Mouse (Mus musculus): Measurements from ENCODE around the gene Wnt6. TPM values are rescaled to one million over a fixed set of nuclear protein-coding genes. Genes with fewer than 3 reads are reported as not detected.
A peak's percentile ranks its signal among the peaks of the same experiment; 100 is the strongest.

The Wnt6 gene
- total RNA-seq (2021) (1 to 10 TPM; 2.3 to 5.7 TPM), polyA plus RNA-seq (2012; rRNA removed) (11.5 and 17.1 TPM in 2 replicates)
- long read RNA-seq, transcript Wnt6-201 (4 exons, 2,071 nt), result major isoform, 8 of 8 reads
- long read RNA-seq, partial matches to known transcripts, result 0 of 8 reads
- long read RNA-seq, other reads (novel, unspliced or antisense), result 0 of 8 reads

DNA sequence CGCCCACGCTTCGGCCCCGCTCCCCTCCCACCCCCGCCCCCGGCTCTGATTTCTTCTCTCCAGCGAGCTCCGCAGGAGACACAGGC is at the start of gene Wnt6:
Gene Wnt6 (plus strand): TSS at position 48 of the 86 bp plus-strand sequence.
- DNase-seq, result no peak

- no peak for DNase-seq
Measured at GRCm38 (mm10) chr1:74723748-74724147, 47.9 kb upstream of the Wnt6 start.

DNA sequence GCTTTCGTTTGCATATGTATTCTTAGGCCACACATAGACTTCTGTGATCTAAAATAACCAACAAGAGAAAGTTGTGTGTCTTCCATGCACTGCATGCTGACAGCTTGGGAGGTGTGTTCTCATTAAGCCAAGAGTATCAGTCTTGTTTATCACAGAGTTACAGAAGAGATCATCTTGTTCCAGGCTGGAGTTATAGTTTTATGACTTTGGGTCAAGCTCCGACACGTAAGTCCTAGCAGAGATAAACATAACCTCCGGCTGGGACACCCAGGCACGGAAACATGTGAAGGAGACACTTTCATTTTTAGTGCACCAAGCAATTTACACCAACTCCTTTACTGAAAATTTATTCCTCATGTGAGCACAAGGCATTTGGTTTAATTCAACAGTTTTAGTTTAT is 45.6 kb upstream of the Wnt6 start:
- DNase-seq, result no peak

DNA sequence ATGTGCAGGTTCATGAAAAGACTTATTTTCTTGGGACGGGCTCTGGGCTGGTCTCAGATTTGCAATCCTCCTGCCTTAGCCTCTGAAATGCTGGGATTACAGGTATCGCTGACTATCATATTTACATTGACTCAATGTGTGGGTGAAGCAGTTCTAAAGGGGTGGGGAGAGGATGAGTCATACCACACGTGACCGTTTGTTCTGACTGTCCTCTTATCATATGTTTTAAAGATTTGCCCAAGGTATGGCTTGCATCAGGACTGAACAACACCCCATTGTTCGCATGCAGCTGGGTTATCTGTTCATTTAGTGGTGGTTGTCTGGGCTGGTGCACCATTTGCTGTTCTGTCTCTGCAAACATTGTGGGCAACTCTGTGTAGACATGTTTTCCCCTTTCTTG is 45.0 kb upstream of the Wnt6 start:
- DNase-seq, result no peak

DNA sequence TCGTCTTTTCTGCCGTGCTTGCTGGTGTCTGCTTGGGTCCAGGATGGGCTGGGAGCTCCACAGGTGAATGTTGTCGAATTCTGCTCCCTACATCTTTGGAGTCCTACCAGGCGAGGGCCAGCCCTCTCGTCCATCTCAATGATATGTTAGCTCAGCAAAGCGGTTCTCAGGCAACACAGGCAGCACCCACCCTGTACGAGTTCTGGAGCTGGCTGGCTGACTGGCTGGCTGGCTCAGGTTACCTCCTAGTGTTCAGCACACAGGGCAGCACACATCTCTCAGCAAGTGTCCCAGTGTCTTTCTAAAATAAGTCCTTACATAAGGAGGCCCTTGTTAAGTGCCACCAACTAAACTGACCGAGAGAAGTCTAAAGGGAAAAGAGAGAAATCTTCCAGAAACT is 43.2 kb upstream of the Wnt6 start:
- DNase-seq, result no peak

DNA sequence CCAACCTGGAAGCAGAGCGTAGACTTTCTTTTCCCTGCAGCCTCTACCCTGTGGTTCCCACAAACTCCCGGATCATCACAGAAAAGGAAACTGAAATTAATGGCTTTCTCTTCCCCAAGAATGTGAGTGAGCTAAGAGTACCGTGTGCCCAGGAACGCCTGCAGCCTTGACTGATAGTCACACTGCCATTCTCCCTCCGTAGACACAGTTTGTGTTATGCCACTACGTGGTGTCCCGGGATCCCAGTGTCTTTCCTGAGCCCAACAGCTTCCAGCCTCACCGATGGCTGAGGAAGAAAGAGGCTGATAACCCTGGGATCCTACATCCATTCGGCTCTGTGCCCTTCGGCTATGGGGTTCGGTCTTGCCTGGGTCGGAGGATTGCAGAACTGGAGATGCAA is 34.7 kb upstream of the Wnt6 start:
- DNase-seq, result no peak

GRCm38 (mm10) chr1:74737500-74737899 is 34.2 kb upstream of the Wnt6 start:
- DNase-seq, result no peak

- no peak for DNase-seq
Measured at GRCm38 (mm10) chr1:74740846-74741245, 30.8 kb upstream of the Wnt6 start.

GRCm38 (mm10) chr1:74747335-74747734 is 24.4 kb upstream of the Wnt6 start:
- DNase-seq, result no peak

DNA sequence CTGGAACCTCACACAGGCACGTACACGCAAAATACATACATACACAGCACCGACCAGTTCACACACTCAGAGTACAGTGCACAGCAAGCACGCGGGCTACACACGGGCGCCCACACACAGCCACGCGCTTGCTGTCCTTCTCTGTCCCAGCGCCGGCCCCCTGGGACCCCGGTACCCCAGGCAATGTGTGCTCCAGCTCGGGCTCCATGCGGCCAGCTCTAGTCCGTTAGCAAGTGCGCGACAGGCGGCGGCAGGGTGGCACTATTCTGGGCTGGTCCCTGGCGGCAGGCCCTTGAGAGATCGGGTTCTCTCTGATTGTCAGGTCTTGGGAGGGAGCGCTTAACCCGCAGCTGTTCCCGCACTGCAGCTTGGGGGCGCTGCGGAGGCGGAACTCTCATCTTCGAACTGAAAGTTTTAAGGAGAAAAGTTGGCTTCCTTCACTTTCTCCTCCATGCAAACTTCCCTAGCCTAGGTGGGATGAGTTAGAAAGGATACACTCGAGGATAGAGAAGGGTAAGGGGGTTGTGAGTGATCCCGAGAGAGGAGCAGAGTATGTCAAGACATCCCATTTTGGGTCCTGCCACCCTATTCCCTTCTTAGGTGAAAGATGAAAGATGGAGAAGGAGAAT is 22.9 kb upstream of the Wnt6 start, which contains the start of gene Prkag3:
Gene Prkag3 (minus strand): TSS at position 579 of the 629 bp plus-strand sequence.
- DNase-seq, result peak; percentile 74

DNA sequence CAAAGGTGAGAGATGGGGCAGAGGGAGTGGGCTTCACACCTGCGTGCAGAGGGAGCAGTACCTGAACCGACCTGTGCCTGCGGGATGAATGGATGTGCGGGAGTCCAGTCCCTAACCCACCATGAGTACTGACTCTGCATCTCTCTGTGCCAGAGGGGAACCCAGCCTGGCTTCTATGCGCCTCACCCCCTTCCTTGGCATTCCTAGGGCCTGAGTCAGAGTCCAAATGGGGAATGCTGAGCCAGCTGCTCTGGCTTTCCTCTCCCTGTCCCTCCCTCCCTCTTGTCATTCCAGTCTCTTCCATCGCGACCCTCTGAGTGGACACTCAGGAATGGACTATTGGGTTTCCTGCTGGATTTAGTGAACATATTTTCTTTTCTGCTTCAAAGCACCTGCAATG is 22.4 kb upstream of the Wnt6 start:
- peak; percentile 76 for DNase-seq

DNA sequence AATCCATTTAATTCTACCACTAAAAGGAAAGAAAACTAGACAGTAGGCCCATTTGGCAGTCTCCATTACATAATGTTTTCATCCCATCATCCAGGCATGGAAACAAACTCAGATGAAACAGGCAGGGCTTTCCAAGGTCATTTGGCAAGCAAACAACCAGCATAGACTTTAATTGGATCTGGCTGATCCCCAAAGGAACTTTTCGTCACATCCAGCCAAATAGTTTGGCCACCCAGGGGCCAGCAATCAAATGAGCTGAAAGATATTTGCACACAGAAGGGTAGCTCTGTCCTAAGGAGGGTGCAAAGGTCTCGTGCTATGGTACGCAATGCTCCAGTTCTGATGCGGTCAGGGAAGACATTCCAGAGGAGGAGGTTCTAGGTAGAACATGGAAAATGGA is 21.0 kb upstream of the Wnt6 start:
- DNase-seq, result peak; percentile 14

DNA sequence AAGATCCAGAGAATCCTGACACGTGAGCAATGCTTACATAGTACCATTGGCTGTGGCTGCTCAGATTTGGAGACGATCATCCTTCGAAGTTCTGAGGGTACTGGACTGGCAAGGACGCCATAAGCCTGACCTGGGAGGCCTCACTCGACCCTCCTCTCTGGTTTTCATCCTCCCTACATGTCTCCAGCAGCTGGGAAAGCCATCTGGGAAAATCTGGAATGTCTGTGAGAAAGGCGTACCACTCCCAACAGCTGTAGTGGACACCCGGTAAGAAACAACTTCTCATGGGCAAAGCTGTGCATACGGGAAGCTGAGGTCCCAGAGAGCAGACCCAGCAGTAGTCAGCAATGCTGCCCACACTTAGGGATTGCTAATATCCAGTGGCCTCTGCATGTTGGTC is 19.5 kb upstream of the Wnt6 start:
- DNase-seq, result no peak

- DNase-seq, result no peak
Measured at GRCm38 (mm10) chr1:74752833-74753232, 18.9 kb upstream of the Wnt6 start.

- no peak for DNase-seq
Measured at GRCm38 (mm10) chr1:74753266-74753974, 18.3 kb upstream of the Wnt6 start.

GRCm38 (mm10) chr1:74754175-74754785 is 17.4 kb upstream of the Wnt6 start:
- DNase-seq, result no peak

DNA sequence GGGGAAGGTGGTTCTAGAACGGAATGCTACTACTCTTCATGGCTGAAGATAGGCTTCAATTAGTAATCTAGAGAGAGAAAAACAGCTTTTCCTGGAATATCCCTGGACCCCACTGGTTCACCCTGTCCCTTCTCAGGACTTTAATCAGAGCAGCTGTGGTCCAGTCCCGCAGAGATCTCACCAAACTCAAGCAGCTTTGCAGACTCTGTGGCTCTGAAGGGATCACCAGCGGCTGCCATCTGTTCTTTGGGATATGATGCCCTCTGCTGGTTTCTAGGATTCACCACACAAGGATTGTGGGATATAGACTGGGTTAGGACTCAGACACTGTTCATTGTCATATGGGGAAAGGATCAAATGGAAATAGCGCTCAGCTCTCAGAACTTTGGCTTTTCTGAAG is 11.9 kb upstream of the Wnt6 start:
- DNase-seq, result peak; percentile 58

DNA sequence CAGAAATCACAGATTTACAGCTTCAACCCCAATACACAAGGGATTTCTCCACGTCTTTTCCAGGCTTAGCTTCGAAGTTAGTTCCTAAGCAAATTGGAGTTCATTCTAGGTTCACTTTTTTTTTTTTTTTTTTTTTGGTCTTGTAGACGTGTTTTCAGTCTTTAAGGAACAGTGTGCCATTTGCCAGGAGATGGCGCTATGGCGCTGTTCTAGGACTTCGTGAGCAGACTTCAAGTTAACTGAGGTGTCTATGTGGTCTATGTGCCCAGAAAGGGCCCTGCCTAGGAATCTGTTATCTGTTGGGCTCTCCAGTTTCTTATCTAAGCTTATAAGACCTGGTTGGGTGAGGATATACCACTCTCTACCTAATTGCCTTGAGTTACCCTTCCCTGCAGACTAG is 8.6 kb upstream of the Wnt6 start:
- peak; percentile 68 for DNase-seq

- no peak for DNase-seq
Measured at GRCm38 (mm10) chr1:74770727-74771466, 795 bp upstream of the Wnt6 start.

GRCm38 (mm10) chr1:74771467-74771844 is 236 bp upstream of the Wnt6 start:
- DNase-seq, result no peak

DNA sequence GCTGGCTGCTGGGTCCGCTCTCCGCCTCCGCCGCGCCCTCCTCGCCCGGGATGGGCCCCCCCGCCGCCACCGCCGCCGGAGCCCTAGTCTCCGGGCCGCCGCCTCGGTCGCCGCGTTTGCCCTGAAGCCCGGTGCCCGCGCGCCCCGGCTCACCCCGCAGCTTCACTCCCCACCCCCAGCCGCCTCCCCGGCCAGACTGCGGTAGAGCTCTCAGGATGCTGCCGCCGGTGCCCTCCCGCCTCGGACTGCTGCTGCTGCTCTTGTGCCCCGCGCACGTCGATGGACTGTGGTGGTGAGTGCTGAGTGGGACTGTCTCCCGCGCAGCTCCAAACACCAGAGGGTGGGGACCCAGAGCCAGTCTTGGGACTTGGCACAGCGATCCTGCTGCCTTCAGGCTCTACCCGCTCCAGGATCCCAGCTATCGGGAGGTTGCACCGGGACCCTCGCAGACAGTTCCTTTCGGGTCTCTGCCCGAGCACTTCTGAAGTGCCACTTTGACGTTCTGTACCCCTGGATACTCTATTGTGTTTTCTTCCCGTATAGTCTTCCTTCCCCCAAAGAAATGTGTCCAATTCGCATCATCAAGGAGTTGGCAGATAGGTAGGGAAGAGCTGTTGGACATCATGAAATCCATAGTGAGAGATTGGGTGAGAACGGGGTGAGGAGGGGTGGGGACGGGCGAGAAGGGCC is 384 bp downstream of the Wnt6 start:
- DNase-seq, result peak; percentile 56

DNA sequence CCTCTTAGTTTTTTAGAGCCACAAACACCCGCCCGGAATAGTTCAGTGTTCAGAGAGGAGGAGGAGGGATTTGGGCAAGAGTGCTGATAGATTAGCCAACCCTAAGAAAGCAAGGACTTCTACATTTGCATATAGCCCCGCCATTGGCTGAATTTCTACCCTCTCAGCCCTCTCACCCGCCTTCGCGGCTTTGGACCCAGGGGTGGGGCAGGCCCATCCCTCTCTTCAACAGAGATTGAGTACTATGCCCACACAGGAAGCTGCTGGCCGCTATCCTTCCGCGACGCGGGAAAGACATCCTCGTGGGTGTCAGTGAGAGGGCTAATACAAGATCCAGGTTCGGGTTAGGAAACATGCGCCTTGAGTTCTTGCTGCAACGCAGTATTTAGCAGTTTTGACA is 1.4 kb downstream of the Wnt6 start:
- DNase-seq, result peak; percentile 93

- no peak for DNase-seq
Measured at GRCm38 (mm10) chr1:74774062-74774461, 2.4 kb downstream of the Wnt6 start.
